Mouse (Mus musculus) CH12.LX (cell line): Measurements from ENCODE around the gene Atoh7. TPM values are rescaled to one million over a fixed set of nuclear protein-coding genes. Genes with fewer than 3 reads are reported as not detected.
A peak's percentile ranks its signal among the peaks of the same experiment; 100 is the strongest.
"Not testable (repeated sequence)": the region's sequence is repeated elsewhere in the genome, so short reads cannot be mapped to it uniquely, and the experiment has no call there.

Experiments used
- DNase-seq: peaks from one replicate; pipeline ENCODE4 v3.0.0-alpha.2; 2013; ENCODE audit errors: extremely low read depth
- H3K27ac ChIP-seq: 2 replicates; pipeline ENCODE4 v1.5.1; 2012; ENCODE audit warnings: low read depth, mild to moderate bottlenecking, control low read depth, moderate library complexity; ENCODE audit not compliant: insufficient read depth
- H3K27me3 ChIP-seq: replicated peaks from 2 replicates; pipeline ENCODE3; 2012; ENCODE audit warnings: inconsistent platforms
- H3K36me3 ChIP-seq, 2 experiments: replicated peaks in 1 of 2; 2 replicates each; pipeline versions ENCODE3 to v1.6.1; 2012; ENCODE audit warnings: inconsistent platforms in 1 of 2, low read length in 1 of 2, mild to moderate bottlenecking in 1 of 2, mixed read lengths in 1 of 2, moderate library complexity in 1 of 2; ENCODE audit not compliant: control insufficient read depth in 1 of 2, insufficient read depth in 1 of 2
- H3K4me1 ChIP-seq, 2 experiments: 2 replicates each; pipeline ENCODE4 v1.6.1; 2012; ENCODE audit warnings: inconsistent platforms in 1 of 2, moderate library complexity in 1 of 2; ENCODE audit not compliant: insufficient read depth in 2 of 2, control insufficient read depth in 1 of 2
- H3K4me2 ChIP-seq: 2 replicates; pipeline ENCODE4 v1.6.1; 2012; ENCODE audit warnings: low read depth, mild to moderate bottlenecking, control low read depth; ENCODE audit not compliant: poor library complexity, insufficient read depth, severe bottlenecking
- H3K4me3 ChIP-seq, 3 experiments: fragments of 150-350 bp in 1 of 3; sonication (generic) in 1 of 3; replicated peaks in 1 of 3; 2 replicates each; pipeline versions ENCODE3 to v1.5.1; 2011 to 2012; ENCODE audit warnings: low read depth in 2 of 3, low read length in 2 of 3, mild to moderate bottlenecking in 2 of 3, moderate library complexity in 2 of 3, control low read depth in 1 of 3, improper control_type of control experiment in 1 of 3, inconsistent platforms in 1 of 3, mixed read lengths in 1 of 3; ENCODE audit not compliant: poor library complexity in 1 of 3
- H3K79me2 ChIP-seq: replicated peaks from 2 replicates; pipeline ENCODE4 v1.6.1; 2012; ENCODE audit warnings: mild to moderate bottlenecking, moderate library complexity; ENCODE audit not compliant: control insufficient read depth, poor library complexity, insufficient read depth, severe bottlenecking; ENCODE audit errors: extremely low read depth
- H3K9ac ChIP-seq: 2 replicates; pipeline ENCODE4 v1.6.1; 2012; ENCODE audit warnings: low read depth, mild to moderate bottlenecking, control low read depth, moderate library complexity; ENCODE audit not compliant: insufficient read depth
- H3K9me3 ChIP-seq: replicated peaks from 2 replicates; pipeline ENCODE3; 2012; ENCODE audit warnings: low read length, inconsistent platforms, mixed read lengths
- BHLHE40 ChIP-seq: IDR thresholded peaks from 2 replicates; pipeline ENCODE4 v1.6.1; 2011; ENCODE audit warnings: mild to moderate bottlenecking, low read depth, low read length, improper control_type of control experiment
- CHD1 ChIP-seq: IDR thresholded peaks from 2 replicates; pipeline ENCODE4 v1.6.1; 2012; ENCODE audit warnings: low read depth, low read length, improper control_type of control experiment, inconsistent platforms
- CHD2 ChIP-seq: IDR thresholded peaks from 2 replicates; pipeline ENCODE4 v1.6.1; 2011; ENCODE audit warnings: low read length, improper control_type of control experiment
- CTCF ChIP-seq, 2 experiments: IDR thresholded peaks in 1 of 2; conservative IDR thresholded peaks in 1 of 2; 2 replicates each; pipeline ENCODE4 v1.5.1; 2011 to 2012; ENCODE audit warnings: low read depth in 2 of 2, low read length in 2 of 2, improper control_type of control experiment in 1 of 2, inconsistent platforms in 1 of 2, mild to moderate bottlenecking in 1 of 2, moderate library complexity in 1 of 2
- GABPA ChIP-seq: IDR thresholded peaks from 2 replicates; pipeline ENCODE4 v1.6.1; 2012; ENCODE audit warnings: low read depth, low read length, improper control_type of control experiment, inconsistent platforms; ENCODE audit not compliant: insufficient replicate concordance
- HCFC1 ChIP-seq: IDR thresholded peaks from 2 replicates; pipeline ENCODE4 v1.6.1; 2012; ENCODE audit warnings: low read depth, mild to moderate bottlenecking, inconsistent platforms, low read length, improper control_type of control experiment
- IRF4 ChIP-seq: IDR thresholded peaks from 2 replicates; pipeline ENCODE4 v1.6.1; 2014; ENCODE audit warnings: low read depth, mild to moderate bottlenecking, inconsistent platforms, low read length, improper control_type of control experiment
- MAX ChIP-seq: IDR thresholded peaks from 2 replicates; pipeline ENCODE4 v1.6.1; 2011; ENCODE audit warnings: low read length, improper control_type of control experiment
- MEF2A ChIP-seq: IDR thresholded peaks from 2 replicates; pipeline ENCODE4 v1.6.1; 2014; ENCODE audit warnings: low read depth, mild to moderate bottlenecking, inconsistent platforms, low read length, improper control_type of control experiment, borderline replicate concordance
- NELFE ChIP-seq: IDR thresholded peaks from 2 replicates; pipeline ENCODE4 v1.6.1; 2011; ENCODE audit warnings: low read depth, low read length, improper control_type of control experiment
- POLR2AphosphoS2 ChIP-seq: IDR thresholded peaks from 2 replicates; pipeline ENCODE4 v1.6.1; 2011; ENCODE audit warnings: low read depth, low read length, improper control_type of control experiment
- RAD21 ChIP-seq: IDR thresholded peaks from 2 replicates; pipeline ENCODE4 v1.6.1; 2011; ENCODE audit warnings: low read depth, mild to moderate bottlenecking, low read length, improper control_type of control experiment, moderate library complexity
- SMC3 ChIP-seq: IDR thresholded peaks from 2 replicates; pipeline ENCODE4 v1.6.1; 2011; ENCODE audit warnings: low read depth, low read length, improper control_type of control experiment
- TBP ChIP-seq: conservative IDR thresholded peaks from 2 replicates; pipeline ENCODE4 v1.6.1; 2011; ENCODE audit warnings: low read depth, low read length, improper control_type of control experiment
- TCF12 ChIP-seq: IDR thresholded peaks from 2 replicates; pipeline ENCODE4 v1.6.1; 2014; ENCODE audit warnings: low read depth, mild to moderate bottlenecking, inconsistent platforms, low read length, improper control_type of control experiment
- USF1 ChIP-seq: IDR thresholded peaks from 2 replicates; pipeline ENCODE4 v1.6.1; 2014; ENCODE audit warnings: low read depth, mild to moderate bottlenecking, inconsistent platforms, low read length, improper control_type of control experiment
- ZC3H11A ChIP-seq: IDR thresholded peaks from 2 replicates; pipeline ENCODE4 v1.6.1; 2012; ENCODE audit warnings: low read depth, mild to moderate bottlenecking, inconsistent platforms, low read length, improper control_type of control experiment
- ZMIZ1 ChIP-seq: IDR thresholded peaks from 2 replicates; pipeline ENCODE4 v1.6.1; 2012; ENCODE audit warnings: low read depth, mild to moderate bottlenecking, inconsistent platforms, low read length, improper control_type of control experiment
- ZNF384 ChIP-seq: IDR thresholded peaks from 2 replicates; pipeline ENCODE4 v1.6.1; 2012; ENCODE audit warnings: low read depth, low read length, improper control_type of control experiment, inconsistent platforms
- dilution Hi-C: fragments of 300-500 bp; cut with MboI; formaldehyde crosslinking; loops from 2 replicates; pipeline ENCODE4 v1.14.3; 2020; ENCODE audit warnings: low sequenced_read_pairs; ENCODE audit not compliant: extremely low pct_unique_long_range_greater_than_20kb, extremely low pct_ligation_motif_present
- in situ Hi-C: fragments of 300-500 bp; cut with MboI; formaldehyde crosslinking; loops from 3 replicates; pipeline ENCODE4 v1.14.3; 2019; ENCODE audit warnings: low sequenced_read_pairs, low pct_ligation_motif_present, low pct_unique_long_range_greater_than_20kb, mixed read lengths
- polyA plus RNA-seq: library from polyadenylated mRNA; unstranded; fragments of >175 nt; gene quantifications from 2 replicates; pipeline ENCODE4 v1.2.1, GENCODE M21; 2012; ENCODE audit warnings: low read depth; ENCODE audit not compliant: insufficient read length
- total RNA-seq, 2 experiments: library from RNA; depleted of rRNA; stranded (reverse); fragments of 300-350 nt in 1 of 2; fragments of >200 nt in 1 of 2; gene quantifications; 2 replicates each; pipeline ENCODE4 v1.2.3; 2012 to 2014

Atoh7 gene
- total and polyA plus RNA-seq, 3 experiments = not detected

DNA sequence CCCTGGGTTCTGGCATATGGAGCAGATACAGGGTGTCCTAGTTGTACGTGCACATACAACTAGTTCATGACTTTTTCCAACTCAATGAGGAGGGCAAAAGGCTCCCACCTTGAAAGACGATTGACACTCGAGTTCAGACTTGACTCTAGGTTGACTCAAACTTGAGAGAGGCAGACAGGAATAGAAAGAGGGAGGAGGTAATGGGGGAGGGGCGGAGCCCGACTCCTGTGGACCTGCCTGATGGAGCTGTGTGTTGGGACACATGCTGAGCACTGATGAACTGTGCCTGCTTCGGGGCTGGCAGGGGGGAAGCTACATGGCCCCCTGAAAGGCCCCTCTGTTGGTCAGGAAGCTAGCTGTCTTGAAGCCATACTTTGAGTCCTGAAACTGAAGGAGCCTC lies 46.4 kb upstream of the Atoh7 start:
- Histone ChIP-seq H3K4me3 (no peak overlapping the region), H3K4me1 (peaks cover 4 to 20% of the 10 kb centered on the region in 2 experiments; a peak in 3 of 4 replicates), H3K79me2 (no peaks in the 10 kb centered on the region), H3K9me3 (no peaks in the 10 kb centered on the region), H3K4me2 (no peak overlapping the region), H3K9ac (no peak overlapping the region), H3K27ac (no peak overlapping the region), H3K27me3 (no peaks in the 10 kb centered on the region), H3K36me3 (no peaks in the 10 kb centered on the region)
- dilution Hi-C loops (no loop called here), in situ Hi-C loops (no loop called here)
- TF ChIP-seq BHLHE40 = no peak
- peak; percentile 52; the same call in 1 of the 2 replicates for TF ChIP-seq CHD2
- DNase-seq = peak; percentile 19

DNA sequence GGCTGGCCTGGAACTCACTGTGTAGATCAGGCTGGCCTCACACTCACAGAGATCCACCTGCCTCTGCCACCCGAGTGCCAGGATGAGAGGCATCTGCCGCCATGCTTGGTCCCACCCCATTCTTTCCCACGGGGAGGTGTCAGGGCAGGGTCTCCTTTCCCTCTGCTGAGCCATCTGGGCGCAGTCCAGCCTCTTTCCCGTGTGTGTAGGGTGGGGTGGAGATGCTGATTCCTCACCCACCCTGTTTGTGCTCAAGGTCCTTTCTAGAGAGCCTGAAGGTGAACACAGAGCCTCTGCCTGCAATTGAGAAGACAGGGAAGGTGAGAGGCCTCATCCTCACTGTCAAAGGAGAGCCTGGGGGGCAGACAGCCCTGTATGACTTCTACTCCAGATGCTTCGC lies 45.4 kb upstream of the Atoh7 start:
- H3K79me2 ChIP-seq, H3K4me2 ChIP-seq, dilution Hi-C loops, in situ Hi-C loops, H3K36me3 ChIP-seq, H3K27ac ChIP-seq, H3K4me3 ChIP-seq, H3K9me3 ChIP-seq, H3K9ac ChIP-seq, H3K27me3 ChIP-seq, DNase-seq: not testable (repeated sequence)
- peaks cover 4 to 13% of the 10 kb centered on the region in 2 experiments; a peak in 3 of 4 replicates for H3K4me1 ChIP-seq

DNA sequence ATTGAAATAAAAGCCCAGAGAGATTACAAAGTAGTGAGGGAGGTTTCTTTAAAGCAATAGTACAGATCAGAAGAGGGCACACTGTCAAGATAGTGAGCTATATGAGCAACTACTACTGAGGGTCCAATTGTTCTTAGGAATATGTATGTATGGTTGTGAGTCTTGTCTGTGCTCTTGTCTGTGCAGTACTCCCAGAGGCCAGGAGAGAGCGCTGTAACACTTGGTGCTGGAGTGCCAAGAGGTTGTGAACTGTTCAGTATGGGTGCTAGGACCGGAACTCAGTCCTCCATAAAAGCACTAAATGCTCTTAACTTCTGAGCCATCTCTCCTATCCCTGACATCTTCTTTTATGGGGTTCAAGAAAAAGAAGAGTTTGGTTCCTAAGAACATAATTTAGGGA lies 44.9 kb upstream of the Atoh7 start:
- Histone ChIP-seq H3K4me1 (peaks cover 4 to 9% of the 10 kb centered on the region in 2 experiments; a peak in 3 of 4 replicates), H3K27ac (no peak overlapping the region), H3K4me2 (no peak overlapping the region), H3K9ac (no peak overlapping the region), H3K36me3 (no peaks in the 10 kb centered on the region), H3K79me2 (no peaks in the 10 kb centered on the region), H3K4me3 (no peak overlapping the region), H3K9me3 (no peaks in the 10 kb centered on the region), H3K27me3 (no peaks in the 10 kb centered on the region)
- TF ChIP-seq TBP (no peak), IRF4 (no peak), MAX (no peak), NELFE (no peak), CHD2 (no peak), RAD21 (no peak), ZNF384 (no peak), POLR2AphosphoS2 (no peak), CHD1 (no peak), ZC3H11A (no peak), HCFC1 (no peak), CTCF (conservative IDR thresholded peaks at IDR 0.05 in 1 of 2, IDR thresholded peaks at IDR 0.05 in 1 of 2; ENCODE audit: low read depth in 2 of 2, low read length in 2 of 2) (peak in 1 of 2 experiments; percentile 18; a peak in 2 of 4 replicates), SMC3 (0 out of 2 replicates have a peak, but pooled peaks have one; percentile 3), TCF12 (no peak), USF1 (no peak), ZMIZ1 (no peak), MEF2A (no peak), GABPA (no peak)
- dilution Hi-C loops (no loop called here), in situ Hi-C loops (no loop called here)
- no peak for DNase-seq
